Mouse (Mus musculus) left cerebral cortex, postnatal 4 days (tissue): Measurements from ENCODE around the gene Ipo9. TPM values are rescaled to one million over a fixed set of nuclear protein-coding genes. Genes with fewer than 3 reads are reported as not detected.

Source experiments
- DNase-seq: peaks from one replicate; pipeline ENCODE4 v3.0.0-alpha.2; 2022
- intact Hi-C: fragments of 180-260 bp; cut with DNase I; formaldehyde crosslinking; loops from one replicate; pipeline ENCODE4 v1.15.1; 2025
- total RNA-seq, 2 experiments: library from RNA; stranded (reverse); gene quantifications; 2 replicates each; pipeline ENCODE4 v1.2.3; 2021

The Ipo9 gene
- total RNA-seq = 100 to 1,000 TPM; 170 to 180 TPM

- intact Hi-C loops = no loop called here
- peak; percentile 95 for DNase-seq
Observed at GRCm38 (mm10) chr1:135429901-135430668, at the start of gene Ipo9. TSS of gene Ipo9 (minus strand) at chr1:135430499.

- intact Hi-C loops = no loop called here
- DNase-seq = no peak
Observed at GRCm38 (mm10) chr1:135475571-135475895, 45.2 kb upstream of the Ipo9 start.

- no peak for DNase-seq
- intact Hi-C loops = no loop called here
Observed at GRCm38 (mm10) chr1:135474861-135475570, 44.7 kb upstream of the Ipo9 start.

GRCm38 (mm10) chr1:135472536-135472935 is 42.2 kb upstream of the Ipo9 start:
- intact Hi-C loops = no loop called here
- no peak for DNase-seq

- intact Hi-C loops = no loop called here
- DNase-seq = no peak
Observed at GRCm38 (mm10) chr1:135471742-135472141, 41.4 kb upstream of the Ipo9 start.

GRCm38 (mm10) chr1:135470546-135470945 is 40.2 kb upstream of the Ipo9 start:
- no peak for DNase-seq
- intact Hi-C loops = no loop called here

- intact Hi-C loops = no loop called here
- DNase-seq = no peak
Observed at GRCm38 (mm10) chr1:135467462-135467861, 37.2 kb upstream of the Ipo9 start.

- intact Hi-C loops = no loop called here
Observed at GRCm38 (mm10) chr1:135466935-135467334, 36.6 kb upstream of the Ipo9 start.

GRCm38 (mm10) chr1:135465734-135466133 is 35.4 kb upstream of the Ipo9 start:
- intact Hi-C loops = no loop called here
- no peak for DNase-seq

More at GRCm38 (mm10) chr1:135466935-135467334, 36.6 kb upstream of the Ipo9 start:
- DNase-seq = no peak

- intact Hi-C loops = loop anchor here (5.0 kb wide), 1 partner anchor 210 kb away; no protein-coding TSS in a partner anchor
Observed at GRCm38 (mm10) chr1:135462736-135463135, 32.4 kb upstream of the Ipo9 start.

GRCm38 (mm10) chr1:135462304-135462703 is 32.0 kb upstream of the Ipo9 start:
- intact Hi-C loops = loop anchor here (5.0 kb wide), 1 partner anchor 210 kb away; no protein-coding TSS in a partner anchor
- DNase-seq = peak; percentile 43

More at GRCm38 (mm10) chr1:135462736-135463135, 32.4 kb upstream of the Ipo9 start:
- no peak for DNase-seq

- intact Hi-C loops = loop anchor here (5.0 kb wide), 1 partner anchor 211 kb away; no protein-coding TSS in a partner anchor
- DNase-seq = peak; percentile 78
Observed at GRCm38 (mm10) chr1:135461097-135461730, 30.9 kb upstream of the Ipo9 start.

- intact Hi-C loops = loop anchor here (5.0 kb wide), 1 partner anchor 212 kb away; no protein-coding TSS in a partner anchor
- no peak for DNase-seq
Observed at GRCm38 (mm10) chr1:135460521-135460920, 30.2 kb upstream of the Ipo9 start.

GRCm38 (mm10) chr1:135457860-135458259 is 27.6 kb upstream of the Ipo9 start:
- DNase-seq = no peak
- intact Hi-C loops = no loop called here

GRCm38 (mm10) chr1:135452259-135452658 is 22.0 kb upstream of the Ipo9 start:
- intact Hi-C loops = no loop called here
- DNase-seq = peak; percentile 39

GRCm38 (mm10) chr1:135451419-135451818 is 21.1 kb upstream of the Ipo9 start:
- intact Hi-C loops = no loop called here
- DNase-seq = no peak

- DNase-seq = no peak
- intact Hi-C loops = no loop called here
Observed at GRCm38 (mm10) chr1:135449876-135450275, 19.6 kb upstream of the Ipo9 start.

- no peak for DNase-seq
Observed at GRCm38 (mm10) chr1:135448940-135449339, 18.6 kb upstream of the Ipo9 start.

GRCm38 (mm10) chr1:135443506-135443905 is 13.2 kb upstream of the Ipo9 start:
- intact Hi-C loops = no loop called here

More at GRCm38 (mm10) chr1:135448940-135449339, 18.6 kb upstream of the Ipo9 start:
- intact Hi-C loops = no loop called here

GRCm38 (mm10) chr1:135441861-135442260 is 11.6 kb upstream of the Ipo9 start:
- intact Hi-C loops = no loop called here
- DNase-seq = no peak

More at GRCm38 (mm10) chr1:135443506-135443905, 13.2 kb upstream of the Ipo9 start:
- DNase-seq = no peak

GRCm38 (mm10) chr1:135440986-135441385 is 10.7 kb upstream of the Ipo9 start:
- no peak for DNase-seq
- intact Hi-C loops = no loop called here
